Mouse (Mus musculus) liver (tissue): ENCODE measurements around the gene Cox6b2.
A peak's percentile ranks its signal among the peaks of the same experiment; 100 is the strongest.

Source experiments
- DNase-seq: peaks from one replicate; pipeline ENCODE4 v3.0.0-alpha.2; 2020; ENCODE audit warnings: mixed read lengths

Gene Cox6b2

GRCm38 (mm10) chr7:4705098-4705497 lies 47.8 kb downstream of the Cox6b2 start:
- peak; percentile 61 for DNase-seq

- DNase-seq: no peak
Observed at GRCm38 (mm10) chr7:4703195-4703594, 49.7 kb downstream of the Cox6b2 start.

GRCm38 (mm10) chr7:4702334-4702733 lies 50.6 kb downstream of the Cox6b2 start:
- DNase-seq: no peak
